Mouse (Mus musculus): ENCODE data around the gene Abhd5. TPM values are rescaled to one million over a fixed set of nuclear protein-coding genes. Genes with fewer than 3 reads are reported as not detected.

Abhd5 gene
- polyA plus RNA-seq, 1 experiment from 2014 or later: 21.2 TPM

DNA sequence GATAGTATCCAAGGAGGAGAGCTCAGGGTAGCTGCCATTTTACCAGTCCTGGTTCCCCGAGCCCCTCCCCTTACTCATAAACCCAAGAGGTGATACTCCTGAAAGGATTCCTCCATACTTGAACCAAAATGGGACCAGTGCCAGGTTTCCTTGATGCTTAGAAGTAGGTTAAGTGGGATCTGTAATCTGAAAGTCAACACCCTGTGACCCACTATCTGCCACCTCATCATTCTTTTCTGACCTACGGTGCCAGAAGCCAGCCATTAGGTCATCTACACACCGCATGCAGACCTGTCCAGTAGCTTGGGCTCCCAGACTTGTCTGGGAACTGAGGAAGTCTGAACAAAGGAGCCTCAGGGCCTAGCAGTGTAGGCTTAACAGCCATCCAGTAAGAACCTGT, 34.6 kb downstream of the Abhd5 start:
- Histone ChIP-seq H3K4me2 (replicated peaks) (no peak overlapping the region), H3K4me3 (no peak overlapping the region), H3K9me3 (no peaks in the 10 kb centered on the region), H3K27me3 (replicated peaks) (no peaks in the 10 kb centered on the region), H3K36me3 (no peaks in the 10 kb centered on the region), H3K9ac (no peak overlapping the region), H3K4me1 (no peaks in the 10 kb centered on the region), H3K27ac (no peak overlapping the region)
- 88% methylated on average over 3 of the region's 3 CpGs for WGBS
- ATAC-seq (ENCODE audit: low FRiP score, low read depth): no peak

- Histone ChIP-seq H3K9ac (no peak overlapping the region), H3K27me3 (replicated peaks) (no peaks in the 10 kb centered on the region), H3K27ac (no peak overlapping the region), H3K4me3 (no peak overlapping the region), H3K36me3 (no peaks in the 10 kb centered on the region), H3K4me2 (replicated peaks) (no peak overlapping the region), H3K9me3 (no peaks in the 10 kb centered on the region), H3K4me1 (no peaks in the 10 kb centered on the region)
- WGBS: 90% methylated on average over 5 of the region's 5 CpGs
- ATAC-seq (ENCODE audit: low FRiP score, low read depth): no peak
Observed at GRCm38 (mm10) chr9:122389287-122389920, 38.0 kb downstream of the Abhd5 start.

GRCm38 (mm10) chr9:122395816-122396215, 44.4 kb downstream of the Abhd5 start:
- 80% methylated on average over 5 of the region's 5 CpGs for WGBS
- Histone ChIP-seq H3K9ac (no peak overlapping the region), H3K4me1 (no peaks in the 10 kb centered on the region), H3K27me3 (replicated peaks) (no peaks in the 10 kb centered on the region), H3K9me3 (no peaks in the 10 kb centered on the region), H3K36me3 (no peaks in the 10 kb centered on the region), H3K4me2 (replicated peaks) (no peak overlapping the region), H3K4me3 (no peak overlapping the region), H3K27ac (no peak overlapping the region)
- ATAC-seq (ENCODE audit: low FRiP score, low read depth): no peak

GRCm38 (mm10) chr9:122397156-122397555, 45.7 kb downstream of the Abhd5 start:
- H3K9me3 ChIP-seq: no peaks in the 10 kb centered on the region
- WGBS: 81% methylated on average over 1 of the region's 1 CpGs
- no peak overlapping the region for H3K4me2 ChIP-seq (replicated peaks)
- no peak overlapping the region for H3K4me3 ChIP-seq
- no peak overlapping the region for H3K9ac ChIP-seq
- no peak for ATAC-seq (ENCODE audit: low FRiP score, low read depth)
- no peaks in the 10 kb centered on the region for H3K27me3 ChIP-seq (replicated peaks)
- no peaks in the 10 kb centered on the region for H3K36me3 ChIP-seq
- H3K27ac ChIP-seq: no peak overlapping the region
- H3K4me1 ChIP-seq: no peaks in the 10 kb centered on the region

- H3K4me1 ChIP-seq: no peaks in the 10 kb centered on the region
- WGBS: 54% methylated on average over 7 of the region's 7 CpGs
Observed at GRCm38 (mm10) chr9:122398746-122399145, 47.3 kb downstream of the Abhd5 start.

GRCm38 (mm10) chr9:122401239-122401638, 49.8 kb downstream of the Abhd5 start:
- no peak overlapping the region for H3K4me3 ChIP-seq
- no peak overlapping the region for H3K4me2 ChIP-seq (replicated peaks)
- 92% methylated on average over 4 of the region's 4 CpGs for WGBS
- no peaks in the 10 kb centered on the region for H3K9me3 ChIP-seq
- ATAC-seq (ENCODE audit: low FRiP score, low read depth): no peak
- no peaks in the 10 kb centered on the region for H3K27me3 ChIP-seq (replicated peaks)
- no peaks in the 10 kb centered on the region for H3K4me1 ChIP-seq
- H3K9ac ChIP-seq: no peak overlapping the region
- H3K27ac ChIP-seq: no peak overlapping the region
- no peaks in the 10 kb centered on the region for H3K36me3 ChIP-seq

More at GRCm38 (mm10) chr9:122398746-122399145, 47.3 kb downstream of the Abhd5 start:
- no peak overlapping the region for H3K9ac ChIP-seq
- H3K9me3 ChIP-seq: no peaks in the 10 kb centered on the region
- H3K27ac ChIP-seq: no peak overlapping the region
- H3K4me2 ChIP-seq (replicated peaks): no peak overlapping the region
- no peaks in the 10 kb centered on the region for H3K36me3 ChIP-seq
- H3K27me3 ChIP-seq (replicated peaks): no peaks in the 10 kb centered on the region
- H3K4me3 ChIP-seq: no peak overlapping the region
- ATAC-seq (ENCODE audit: low FRiP score, low read depth): no peak

- WGBS: 89% methylated on average over 16 of the region's 16 CpGs
- H3K4me3 ChIP-seq: no peak overlapping the region
- H3K9me3 ChIP-seq: no peaks in the 10 kb centered on the region
- ATAC-seq (ENCODE audit: low FRiP score, low read depth): no peak
- H3K4me1 ChIP-seq: no peaks in the 10 kb centered on the region
- no peaks in the 10 kb centered on the region for H3K36me3 ChIP-seq
- H3K4me2 ChIP-seq (replicated peaks): no peak overlapping the region
- H3K27ac ChIP-seq: no peak overlapping the region
- no peak overlapping the region for H3K9ac ChIP-seq
- H3K27me3 ChIP-seq (replicated peaks): no peaks in the 10 kb centered on the region
Observed at GRCm38 (mm10) chr9:122410437-122411175, 59.2 kb downstream of the Abhd5 start.

DNA sequence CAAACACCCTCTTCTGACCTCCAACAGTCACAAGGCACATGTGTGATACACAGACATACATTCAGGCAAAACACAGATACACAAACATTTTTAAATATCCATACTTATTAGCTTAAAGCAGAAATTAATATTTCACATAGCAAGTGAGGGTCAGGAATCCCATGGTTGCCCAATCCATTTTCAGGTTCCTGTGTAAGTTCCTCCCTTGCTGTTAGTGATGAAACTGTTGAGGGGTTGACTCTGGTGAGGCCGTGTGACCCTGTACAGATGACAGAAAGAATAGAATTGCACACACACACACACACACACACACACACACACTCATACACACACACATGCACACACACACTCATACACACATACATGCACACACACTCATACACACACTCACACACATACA, 63.2 kb downstream of the Abhd5 start:
- peaks cover 4% of the 10 kb centered on the region; the same call in 1 of the 2 replicates for H3K4me1 ChIP-seq
- ATAC-seq (ENCODE audit: low FRiP score, low read depth): no peak
- WGBS: 90% methylated on average over 1 of the region's 1 CpGs

GRCm38 (mm10) chr9:122415056-122415775, 63.8 kb downstream of the Abhd5 start:
- 88% methylated on average over 8 of the region's 8 CpGs for WGBS
- ATAC-seq (ENCODE audit: low FRiP score, low read depth): no peak
- no peaks in the 10 kb centered on the region for H3K9me3 ChIP-seq

More for the DNA sequence above, 63.2 kb downstream of the Abhd5 start:
- H3K9me3 ChIP-seq: no peaks in the 10 kb centered on the region
- H3K27me3 ChIP-seq (replicated peaks): 0 out of 2 replicates have a peak, but pooled peaks cover 3% of the 10 kb centered on the region
- no peaks in the 10 kb centered on the region for H3K36me3 ChIP-seq
- no peak overlapping the region for H3K4me3 ChIP-seq
- H3K4me2 ChIP-seq (replicated peaks): no peak overlapping the region
- H3K9ac ChIP-seq: no peak overlapping the region
- no peak overlapping the region for H3K27ac ChIP-seq

GRCm38 (mm10) chr9:122416617-122417016, 65.2 kb downstream of the Abhd5 start:
- peaks cover 4% of the 10 kb centered on the region; the same call in 1 of the 2 replicates for H3K4me1 ChIP-seq
- H3K27me3 ChIP-seq (replicated peaks): 0 out of 2 replicates have a peak, but pooled peaks cover 5% of the 10 kb centered on the region
- no peak overlapping the region for H3K27ac ChIP-seq
- no peaks in the 10 kb centered on the region for H3K9me3 ChIP-seq
- no peak overlapping the region for H3K9ac ChIP-seq
- no peak overlapping the region for H3K4me3 ChIP-seq
- H3K4me2 ChIP-seq (replicated peaks): no peak overlapping the region
- WGBS: 19% methylated on average over 2 of the region's 2 CpGs
- H3K36me3 ChIP-seq: no peaks in the 10 kb centered on the region
- no peak for ATAC-seq (ENCODE audit: low FRiP score, low read depth)

More at GRCm38 (mm10) chr9:122415056-122415775, 63.8 kb downstream of the Abhd5 start:
- Histone ChIP-seq H3K36me3 (no peaks in the 10 kb centered on the region), H3K27me3 (replicated peaks) (0 out of 2 replicates have a peak, but pooled peaks cover 5% of the 10 kb centered on the region), H3K9ac (no peak overlapping the region), H3K4me2 (replicated peaks) (no peak overlapping the region), H3K27ac (no peak overlapping the region), H3K4me1 (peaks cover 4% of the 10 kb centered on the region; the same call in 1 of the 2 replicates), H3K4me3 (no peak overlapping the region)

GRCm38 (mm10) chr9:122420195-122420756, 68.9 kb downstream of the Abhd5 start:
- Histone ChIP-seq H3K4me1 (peaks cover 4% of the 10 kb centered on the region; the same call in 1 of the 2 replicates), H3K27me3 (replicated peaks) (0 out of 2 replicates have a peak, but pooled peaks cover 5% of the 10 kb centered on the region), H3K9ac (no peak overlapping the region), H3K36me3 (no peaks in the 10 kb centered on the region), H3K4me2 (replicated peaks) (no peak overlapping the region), H3K4me3 (no peak overlapping the region), H3K9me3 (no peaks in the 10 kb centered on the region), H3K27ac (no peak overlapping the region)
- ATAC-seq (ENCODE audit: low FRiP score, low read depth): no peak
- WGBS: 82% methylated on average over 5 of the region's 5 CpGs
